Mouse (Mus musculus) kidney, postnatal 0 days (tissue): ENCODE measurements around the gene Chpf2. TPM values are rescaled to one million over a fixed set of nuclear protein-coding genes. Genes with fewer than 3 reads are reported as not detected.
A peak's percentile ranks its signal among the peaks of the same experiment; 100 is the strongest.

Source experiments
- ATAC-seq: fragments of 200-750 bp; cut with Nextera tagmentation; replicated peaks from 2 replicates; pipeline ENCODE4 v1.8.0; 2017; ENCODE audit warnings: low read depth, moderate number of reproducible peaks, moderate TSS enrichment, moderate library complexity; ENCODE audit not compliant: low FRiP score
- DNase-seq: peaks from one replicate; pipeline ENCODE4 v3.0.0-alpha.2; 2016; ENCODE audit warnings: low spot score
- H3K27ac ChIP-seq: fragments of 300-500 bp; sonication (generic); 2 replicates; pipeline ENCODE4 v1.5.1; 2014; ENCODE audit warnings: mild to moderate bottlenecking
- H3K27me3 ChIP-seq: fragments of 300-500 bp; sonication (generic); 2 replicates; pipeline ENCODE4 v1.6.1; 2014; ENCODE audit warnings: low read length, mixed read lengths; ENCODE audit not compliant: insufficient read depth
- H3K36me3 ChIP-seq: fragments of 300-500 bp; sonication (generic); 2 replicates; pipeline ENCODE4 v1.6.1; 2014; ENCODE audit warnings: low read length, mixed read lengths; ENCODE audit not compliant: insufficient read depth
- H3K4me1 ChIP-seq: fragments of 300-500 bp; sonication (generic); replicated peaks from 2 replicates; pipeline ENCODE4 v1.6.1; 2014; ENCODE audit warnings: antibody characterized with exemption, low read length, mixed read lengths; ENCODE audit not compliant: insufficient read depth
- H3K4me2 ChIP-seq: fragments of 300-500 bp; sonication (generic); 2 replicates; pipeline ENCODE4 v1.6.1; 2014; ENCODE audit warnings: mild to moderate bottlenecking, low read length, moderate library complexity, mixed read lengths
- H3K4me3 ChIP-seq: fragments of 300-500 bp; sonication (generic); replicated peaks from 2 replicates; pipeline ENCODE4 v1.5.1; 2014; ENCODE audit warnings: low read depth, low read length
- H3K9ac ChIP-seq: fragments of 300-500 bp; sonication (generic); 2 replicates; pipeline ENCODE4 v1.6.1; 2014; ENCODE audit warnings: low read depth, low read length
- H3K9me3 ChIP-seq: fragments of 300-500 bp; sonication (generic); replicated peaks from 2 replicates; pipeline ENCODE4 v1.6.1; 2016; ENCODE audit warnings: low read length, inconsistent platforms, mixed read lengths
- CTCF ChIP-seq: IDR thresholded peaks from 2 replicates; pipeline ENCODE4 v1.5.1; 2016; ENCODE audit warnings: antibody characterized with exemption, low read depth, mild to moderate bottlenecking, moderate library complexity
- WGBS: fragments of 180-500 bp; shearing (Covaris S2); extraction: QIAGEN DNeasy Blood & Tissue Kit; methylation state at CpG from one replicate; pipeline ENCODE4 v1.1.7; 2014; 5-methylcytosine and 5-hydroxymethylcytosine counted together
- polyA plus RNA-seq: library from polyadenylated mRNA; unstranded; fragments of >200 nt; fragmentation: Nextera tagmentation; extraction: Ambion mirVana; gene quantifications from 2 replicates; pipeline ENCODE4 v1.2.1, GENCODE M21; 2015

Chpf2 gene
- polyA plus RNA-seq, 1 experiment from 2014 or later, result 26.0 TPM

- H3K4me2 ChIP-seq, result no peak overlapping the region
- H3K27me3 ChIP-seq, result no peaks in the 10 kb centered on the region
- ATAC-seq, result no peak
- H3K4me1 ChIP-seq, result no peaks in the 10 kb centered on the region
- H3K27ac ChIP-seq, result no peak overlapping the region
- no peaks in the 10 kb centered on the region for H3K9me3 ChIP-seq
- TF ChIP-seq CTCF, result no peak
- no peak overlapping the region for H3K4me3 ChIP-seq
- H3K9ac ChIP-seq, result no peak overlapping the region
- DNase-seq, result no peak
- WGBS, result 44% methylated on average over 7 of the region's 7 CpGs
- H3K36me3 ChIP-seq, result no peaks in the 10 kb centered on the region
Observed at GRCm38 (mm10) chr5:24611366-24612301, 25.1 kb downstream of the Chpf2 start.

DNA sequence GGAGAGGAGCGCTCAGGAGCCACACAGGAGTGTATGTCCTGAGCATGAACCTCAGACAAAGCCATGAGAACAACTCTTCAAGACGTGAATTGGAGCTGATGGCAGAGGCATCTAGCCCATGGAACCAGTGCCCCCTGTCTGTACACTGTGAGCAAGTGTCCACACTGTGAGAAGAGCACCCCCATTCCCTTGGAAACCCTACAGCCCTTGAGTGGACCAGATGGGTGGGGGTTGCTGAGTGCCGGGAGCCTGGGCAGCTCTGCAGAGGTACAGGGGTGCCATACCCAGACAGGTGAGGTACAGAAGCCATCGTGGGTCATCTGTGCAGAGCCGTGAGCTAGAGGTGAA, 25.7 kb downstream of the Chpf2 start:
- Histone ChIP-seq H3K4me3 (no peak overlapping the region), H3K9ac (no peak overlapping the region), H3K9me3 (no peaks in the 10 kb centered on the region), H3K4me1 (no peaks in the 10 kb centered on the region), H3K27ac (no peak overlapping the region), H3K4me2 (no peak overlapping the region), H3K27me3 (no peaks in the 10 kb centered on the region), H3K36me3 (no peaks in the 10 kb centered on the region)
- 68% methylated on average over 5 of the region's 5 CpGs for WGBS
- TF ChIP-seq CTCF, result peak; percentile 40; the same call in 1 of the 2 replicates
- ATAC-seq (no peak), DNase-seq (no peak)

GRCm38 (mm10) chr5:24615097-24615496, 28.6 kb downstream of the Chpf2 start:
- no peak overlapping the region for H3K4me2 ChIP-seq
- no peak for ATAC-seq
- no peak overlapping the region for H3K9ac ChIP-seq
- no peak overlapping the region for H3K27ac ChIP-seq
- H3K9me3 ChIP-seq, result no peaks in the 10 kb centered on the region
- WGBS, result 60% methylated on average over 6 of the region's 6 CpGs
- no peaks in the 10 kb centered on the region for H3K36me3 ChIP-seq
- no peaks in the 10 kb centered on the region for H3K27me3 ChIP-seq
- H3K4me3 ChIP-seq, result no peak overlapping the region
- no peak for TF ChIP-seq CTCF
- no peaks in the 10 kb centered on the region for H3K4me1 ChIP-seq
- no peak for DNase-seq

GRCm38 (mm10) chr5:24618921-24619320, 32.4 kb downstream of the Chpf2 start:
- H3K27me3 ChIP-seq, result no peaks in the 10 kb centered on the region

GRCm38 (mm10) chr5:24620116-24620515, 33.6 kb downstream of the Chpf2 start:
- H3K9ac ChIP-seq, result no peak overlapping the region
- H3K4me2 ChIP-seq, result no peak overlapping the region
- 50% methylated on average over 8 of the region's 8 CpGs for WGBS
- no peaks in the 10 kb centered on the region for H3K4me1 ChIP-seq
- ATAC-seq (no peak), DNase-seq (no peak)
- TF ChIP-seq CTCF, result no peak
- H3K27ac ChIP-seq, result no peak overlapping the region
- H3K27me3 ChIP-seq, result no peaks in the 10 kb centered on the region
- H3K4me3 ChIP-seq, result no peak overlapping the region
- H3K36me3 ChIP-seq, result no peaks in the 10 kb centered on the region
- no peaks in the 10 kb centered on the region for H3K9me3 ChIP-seq

More at GRCm38 (mm10) chr5:24618921-24619320, 32.4 kb downstream of the Chpf2 start:
- Histone ChIP-seq H3K9me3 (no peaks in the 10 kb centered on the region), H3K36me3 (no peaks in the 10 kb centered on the region), H3K9ac (no peak overlapping the region), H3K4me3 (no peak overlapping the region), H3K27ac (no peak overlapping the region), H3K4me1 (no peaks in the 10 kb centered on the region), H3K4me2 (no peak overlapping the region)
- DNase-seq, result no peak
- ATAC-seq, result no peak
- TF ChIP-seq CTCF, result no peak
- 84% methylated on average over 3 of the region's 3 CpGs for WGBS

- H3K36me3 ChIP-seq, result no peaks in the 10 kb centered on the region
- H3K9me3 ChIP-seq, result no peaks in the 10 kb centered on the region
- no peak overlapping the region for H3K27ac ChIP-seq
- no peak overlapping the region for H3K9ac ChIP-seq
- no peak overlapping the region for H3K4me3 ChIP-seq
- no peak overlapping the region for H3K4me2 ChIP-seq
- no peak for TF ChIP-seq CTCF
- no peak for DNase-seq
- H3K4me1 ChIP-seq, result no peaks in the 10 kb centered on the region
- 75% methylated on average over 8 of the region's 8 CpGs for WGBS
- no peaks in the 10 kb centered on the region for H3K27me3 ChIP-seq
- ATAC-seq, result no peak
Observed at GRCm38 (mm10) chr5:24620626-24621025, 34.1 kb downstream of the Chpf2 start.
